Mouse (Mus musculus): ENCODE measurements around the gene Slc47a1. TPM values are rescaled to one million over a fixed set of nuclear protein-coding genes. Genes with fewer than 3 reads are reported as not detected.
A peak's percentile ranks its signal among the peaks of the same experiment; 100 is the strongest.

Gene Slc47a1
- polyA plus RNA-seq, 1 experiment from 2014 or later = 0.72 TPM

DNA sequence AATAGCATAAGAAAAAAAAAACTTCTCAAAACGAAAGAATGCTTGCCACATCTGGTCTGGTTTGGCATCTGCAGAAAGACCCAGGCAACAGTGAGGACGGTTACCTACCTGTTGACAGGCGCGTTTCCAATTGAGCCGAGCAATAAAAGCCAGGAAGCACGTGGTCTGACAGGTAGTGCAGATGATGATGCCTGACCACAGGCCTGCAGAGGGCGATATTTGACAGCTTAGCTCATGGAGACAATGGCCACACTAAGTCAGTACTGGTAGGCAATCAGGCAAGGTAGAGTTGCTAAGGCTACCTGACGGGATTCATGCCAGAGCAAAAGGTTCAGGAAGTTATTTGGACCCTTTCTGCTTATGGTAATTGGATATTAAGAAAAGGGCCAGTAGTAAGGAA lies 28.8 kb downstream of the Slc47a1 start:
- Histone ChIP-seq H3K4me2 (no peak overlapping the region), H3K9ac (no peak overlapping the region), H3K36me3 (no peaks in the 10 kb centered on the region), H3K27me3 (peaks cover 26% of the 10 kb centered on the region), H3K4me1 (peaks cover 5% of the 10 kb centered on the region; the same call in 1 of the 2 replicates), H3K4me3 (no peak overlapping the region), H3K27ac (no peak overlapping the region), H3K9me3 (no peaks in the 10 kb centered on the region)
- 7% methylated on average over 8 of the region's 8 CpGs for WGBS
- ATAC-seq (ENCODE audit: insufficient number of reproducible peaks, insufficient read depth, low FRiP score, low TSS enrichment, low read depth) = no peak

DNA sequence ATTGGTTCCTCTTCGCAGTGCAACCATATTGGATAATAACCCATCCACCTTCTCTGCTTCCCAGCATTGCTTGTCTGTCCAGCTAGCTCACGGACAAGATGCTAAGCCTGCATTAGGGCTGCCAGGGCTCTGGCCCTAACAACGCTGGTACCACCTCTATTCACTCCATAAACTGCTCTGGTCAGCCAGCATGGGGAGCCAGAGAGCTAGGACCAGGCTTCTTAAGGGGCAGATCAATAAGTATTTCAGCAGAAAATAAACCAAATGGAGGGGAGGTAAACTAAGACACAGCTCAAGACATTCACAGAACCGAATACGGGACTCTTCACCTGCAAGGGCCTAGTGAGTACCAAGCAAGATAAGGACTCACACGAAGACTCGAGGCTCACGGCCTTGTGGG lies 32.0 kb downstream of the Slc47a1 start:
- no peaks in the 10 kb centered on the region for H3K9me3 ChIP-seq
- H3K9ac ChIP-seq = no peak overlapping the region
- WGBS = 63% methylated on average over 8 of the region's 8 CpGs
- no peak overlapping the region for H3K4me3 ChIP-seq
- no peak overlapping the region for H3K4me2 ChIP-seq
- no peaks in the 10 kb centered on the region for H3K36me3 ChIP-seq
- no peak overlapping the region for H3K27ac ChIP-seq
- H3K27me3 ChIP-seq = peaks cover 58% of the 10 kb centered on the region
- ATAC-seq (ENCODE audit: insufficient number of reproducible peaks, insufficient read depth, low FRiP score, low TSS enrichment, low read depth) = no peak
- peaks cover 12% of the 10 kb centered on the region for H3K4me1 ChIP-seq

DNA sequence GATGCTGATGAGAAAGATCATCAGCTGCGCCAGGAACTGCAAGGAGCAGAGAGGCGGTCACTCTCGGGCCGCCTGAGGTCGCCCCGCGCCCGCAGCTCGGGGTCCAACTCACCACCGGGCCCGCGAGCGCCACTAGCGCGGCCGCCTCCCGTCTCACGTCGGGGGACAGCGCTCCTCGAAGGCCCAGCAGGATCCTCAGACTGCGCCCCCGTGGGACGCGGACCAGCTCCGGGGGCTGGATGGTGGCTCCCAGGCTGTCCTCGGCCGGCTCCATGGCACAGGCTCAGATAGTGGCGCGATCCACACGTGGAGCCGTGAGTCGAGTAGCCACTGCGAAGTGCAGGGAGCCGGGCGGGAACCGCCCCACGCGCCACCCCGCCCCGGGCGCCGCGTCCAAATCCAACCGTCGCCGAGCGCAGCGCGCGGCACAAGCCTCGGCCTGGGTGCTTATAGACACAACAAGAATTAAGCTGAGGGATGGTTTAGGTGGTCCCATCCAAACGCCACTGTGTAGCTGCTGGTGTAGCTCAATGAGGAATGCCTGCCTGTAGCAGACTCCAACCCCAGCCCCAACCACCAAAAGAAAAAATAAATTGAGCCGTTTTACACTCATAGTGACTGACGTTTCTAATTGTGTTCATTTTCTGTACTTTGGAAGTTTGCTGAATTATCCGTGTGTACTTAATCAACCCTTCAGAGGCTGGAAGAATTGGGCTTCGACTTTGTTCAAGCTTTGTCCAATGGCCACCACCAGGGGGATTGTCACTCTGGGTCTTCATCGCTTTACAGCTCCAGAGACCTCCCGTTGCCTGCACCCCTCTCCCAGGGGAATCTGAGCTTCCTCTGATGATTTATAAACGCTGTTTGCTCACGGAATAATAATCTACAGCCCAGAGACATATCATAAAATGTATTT lies 35.4 kb downstream of the Slc47a1 start, which contains the start of gene Slc47a2:
TSS of gene Slc47a2 (minus strand) at position 356 of the 916 bp plus-strand sequence.
- WGBS = 3% methylated on average over 61 of the region's 61 CpGs
- H3K9me3 ChIP-seq = no peaks in the 10 kb centered on the region
- peaks cover 12% of the 10 kb centered on the region for H3K4me1 ChIP-seq
- H3K4me3 ChIP-seq = peak within 1 kb of the TSS; percentile 45
- peak within 1 kb of the TSS; percentile 80 for H3K4me2 ChIP-seq
- H3K36me3 ChIP-seq = no peaks in the 10 kb centered on the region
- H3K9ac ChIP-seq = peak within 1 kb of the TSS; percentile 59; the same call in 1 of the 2 replicates
- H3K27me3 ChIP-seq = peaks cover 69% of the 10 kb centered on the region
- no peak for ATAC-seq (ENCODE audit: insufficient number of reproducible peaks, insufficient read depth, low FRiP score, low TSS enrichment, low read depth)
- H3K27ac ChIP-seq = no peak within 1 kb of the TSS

DNA sequence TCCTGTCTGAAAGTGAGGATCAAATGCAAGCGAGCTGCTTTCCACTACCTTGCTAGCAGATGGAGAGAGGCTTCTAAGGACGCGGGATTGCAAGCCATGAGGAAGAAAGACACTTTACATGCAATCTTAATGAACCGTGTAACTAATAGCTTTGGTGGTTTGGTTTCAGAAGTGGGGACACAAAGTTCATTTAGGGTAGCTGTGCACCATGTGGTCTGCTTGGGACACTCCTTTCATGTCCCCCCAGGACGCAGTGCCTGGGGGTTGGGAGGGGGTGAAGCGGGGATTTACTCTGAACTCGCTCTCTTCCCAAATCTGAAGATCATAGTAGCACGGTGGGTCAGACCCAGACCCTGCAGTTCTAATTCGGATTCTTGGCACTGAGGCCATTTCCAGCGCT lies 36.2 kb downstream of the Slc47a1 start:
- Histone ChIP-seq H3K4me1 (peaks cover 12% of the 10 kb centered on the region), H3K4me2 (peak overlapping the region; percentile 80), H3K4me3 (peak overlapping the region; percentile 45), H3K27ac (no peak overlapping the region), H3K9ac (peak overlapping the region; percentile 59; the same call in 1 of the 2 replicates), H3K9me3 (no peaks in the 10 kb centered on the region), H3K36me3 (no peaks in the 10 kb centered on the region), H3K27me3 (peaks cover 62% of the 10 kb centered on the region)
- WGBS = 17% methylated on average over 10 of the region's 10 CpGs
- no peak for ATAC-seq (ENCODE audit: insufficient number of reproducible peaks, insufficient read depth, low FRiP score, low TSS enrichment, low read depth)

DNA sequence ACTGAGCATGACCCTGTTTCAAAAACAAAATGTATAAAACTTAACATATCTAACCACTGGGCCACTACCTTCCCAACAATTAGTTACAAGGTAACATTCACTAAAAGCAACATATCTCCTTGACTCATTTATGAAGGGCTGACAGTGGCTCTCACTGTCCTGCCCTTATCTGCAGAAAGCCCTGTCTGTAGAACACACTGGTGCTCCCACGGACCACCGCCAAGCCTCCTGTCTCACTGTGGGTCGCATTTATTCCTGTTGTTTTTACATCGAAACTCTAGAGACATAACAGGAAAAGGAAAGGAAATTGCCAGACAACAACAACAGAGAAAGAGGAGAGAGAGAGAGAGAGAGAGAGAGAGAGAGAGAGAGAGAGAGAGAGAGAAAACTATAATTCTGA lies 36.9 kb downstream of the Slc47a1 start:
- 76% methylated on average over 4 of the region's 4 CpGs for WGBS
- no peak overlapping the region for H3K9ac ChIP-seq
- no peak overlapping the region for H3K4me2 ChIP-seq
- H3K36me3 ChIP-seq = no peaks in the 10 kb centered on the region
- peaks cover 12% of the 10 kb centered on the region for H3K4me1 ChIP-seq
- no peak for ATAC-seq (ENCODE audit: insufficient number of reproducible peaks, insufficient read depth, low FRiP score, low TSS enrichment, low read depth)
- H3K4me3 ChIP-seq = no peak overlapping the region
- H3K27me3 ChIP-seq = peaks cover 62% of the 10 kb centered on the region
- no peaks in the 10 kb centered on the region for H3K9me3 ChIP-seq
- no peak overlapping the region for H3K27ac ChIP-seq

DNA sequence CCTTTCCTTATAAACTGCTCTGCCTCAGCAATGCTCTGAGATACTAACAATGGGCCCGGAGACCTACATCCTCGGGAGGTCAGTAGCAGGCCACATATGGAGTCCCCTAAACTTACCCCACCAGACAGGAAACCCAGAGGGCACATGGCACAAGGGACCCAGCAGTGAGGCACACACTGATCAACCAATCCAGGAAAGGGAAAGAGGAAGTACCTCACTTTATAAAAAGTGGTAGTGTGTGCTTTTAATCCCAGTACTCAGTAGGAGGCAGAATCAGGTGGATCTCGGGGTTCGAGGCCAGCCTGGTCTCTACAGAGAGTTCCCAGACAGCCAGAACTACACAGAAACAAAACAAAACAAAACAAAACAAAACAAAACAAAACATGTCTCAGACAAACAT lies 37.8 kb downstream of the Slc47a1 start:
- Histone ChIP-seq H3K27me3 (peaks cover 54% of the 10 kb centered on the region), H3K9ac (no peak overlapping the region)

DNA sequence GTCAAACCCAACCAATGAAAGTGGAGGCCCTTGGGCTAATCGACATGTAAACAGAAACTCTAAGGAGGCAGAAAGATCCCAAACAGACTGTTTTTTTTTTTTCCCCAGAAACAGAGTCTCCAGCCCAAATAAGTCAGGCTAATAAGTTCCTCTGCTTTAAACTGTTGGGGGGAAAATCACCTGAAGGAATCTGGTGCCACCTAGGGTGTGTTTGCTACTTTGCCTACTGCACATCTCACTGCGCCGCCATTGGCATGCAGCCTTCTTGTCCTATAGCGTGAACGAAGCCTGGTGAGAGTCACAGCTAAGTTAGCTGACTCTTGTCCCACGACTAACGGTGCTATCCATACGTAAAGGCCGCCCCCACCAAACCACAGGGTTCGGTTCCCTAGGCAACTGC lies 40.6 kb downstream of the Slc47a1 start:
- WGBS = 78% methylated on average over 10 of the region's 10 CpGs
- Histone ChIP-seq H3K27me3 (peaks cover 29% of the 10 kb centered on the region), H3K4me1 (peaks cover 10% of the 10 kb centered on the region), H3K9ac (no peak overlapping the region), H3K9me3 (no peaks in the 10 kb centered on the region), H3K27ac (no peak overlapping the region), H3K36me3 (no peaks in the 10 kb centered on the region), H3K4me2 (no peak overlapping the region), H3K4me3 (no peak overlapping the region)
- no peak for ATAC-seq (ENCODE audit: insufficient number of reproducible peaks, insufficient read depth, low FRiP score, low TSS enrichment, low read depth)

More for the DNA sequence above, 37.8 kb downstream of the Slc47a1 start:
- H3K36me3 ChIP-seq = no peaks in the 10 kb centered on the region
- ATAC-seq (ENCODE audit: insufficient number of reproducible peaks, insufficient read depth, low FRiP score, low TSS enrichment, low read depth) = no peak
- H3K4me1 ChIP-seq = peaks cover 12% of the 10 kb centered on the region
- H3K4me2 ChIP-seq = no peak overlapping the region
- H3K4me3 ChIP-seq = no peak overlapping the region
- 71% methylated on average over 4 of the region's 4 CpGs for WGBS
- H3K27ac ChIP-seq = no peak overlapping the region
- no peaks in the 10 kb centered on the region for H3K9me3 ChIP-seq

DNA sequence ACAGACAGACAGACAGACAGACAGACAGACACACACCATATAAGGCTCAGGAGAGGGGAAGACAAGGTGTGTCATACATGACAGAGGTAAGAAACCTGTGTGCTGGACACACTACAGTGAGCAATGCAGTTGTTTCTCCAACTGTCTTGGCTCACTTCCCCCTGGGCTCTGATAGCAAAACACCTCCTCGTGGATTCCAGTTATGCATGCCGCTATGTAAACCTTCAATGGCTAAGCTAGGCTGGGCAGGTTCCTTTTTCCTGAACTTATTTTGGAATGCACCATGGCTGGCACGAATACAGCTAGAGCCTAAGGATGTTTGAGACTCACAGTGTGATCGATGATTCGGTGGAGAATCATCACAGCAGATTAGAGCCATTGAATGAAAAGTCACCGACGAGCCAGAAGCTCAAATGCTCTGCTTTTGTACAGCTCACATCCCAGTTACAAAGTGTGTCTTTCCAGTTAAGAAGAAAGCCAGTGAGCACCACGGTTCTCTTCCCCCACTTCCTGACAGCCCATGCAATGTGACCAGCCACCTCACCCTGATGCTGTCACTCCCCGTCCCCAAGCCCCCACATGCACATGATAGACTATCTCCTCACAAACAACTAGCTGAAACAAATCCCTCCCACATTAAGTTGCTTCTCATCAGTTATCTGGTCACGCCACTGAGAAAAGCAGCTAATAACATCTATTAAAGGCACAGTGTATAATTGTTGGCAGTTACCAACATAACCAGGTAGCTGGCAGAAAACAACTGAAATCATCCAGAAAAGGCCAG lies 57.0 kb downstream of the Slc47a1 start:
- no peak for ATAC-seq (ENCODE audit: insufficient number of reproducible peaks, insufficient read depth, low FRiP score, low TSS enrichment, low read depth)
- H3K36me3 ChIP-seq = no peaks in the 10 kb centered on the region
- no peak overlapping the region for H3K27ac ChIP-seq
- peaks cover 5% of the 10 kb centered on the region for H3K4me1 ChIP-seq
- no peaks in the 10 kb centered on the region for H3K9me3 ChIP-seq
- WGBS = 67% methylated on average over 10 of the region's 10 CpGs
- no peak overlapping the region for H3K4me3 ChIP-seq
- H3K9ac ChIP-seq = no peak overlapping the region
- H3K4me2 ChIP-seq = no peak overlapping the region
- no peaks in the 10 kb centered on the region for H3K27me3 ChIP-seq

DNA sequence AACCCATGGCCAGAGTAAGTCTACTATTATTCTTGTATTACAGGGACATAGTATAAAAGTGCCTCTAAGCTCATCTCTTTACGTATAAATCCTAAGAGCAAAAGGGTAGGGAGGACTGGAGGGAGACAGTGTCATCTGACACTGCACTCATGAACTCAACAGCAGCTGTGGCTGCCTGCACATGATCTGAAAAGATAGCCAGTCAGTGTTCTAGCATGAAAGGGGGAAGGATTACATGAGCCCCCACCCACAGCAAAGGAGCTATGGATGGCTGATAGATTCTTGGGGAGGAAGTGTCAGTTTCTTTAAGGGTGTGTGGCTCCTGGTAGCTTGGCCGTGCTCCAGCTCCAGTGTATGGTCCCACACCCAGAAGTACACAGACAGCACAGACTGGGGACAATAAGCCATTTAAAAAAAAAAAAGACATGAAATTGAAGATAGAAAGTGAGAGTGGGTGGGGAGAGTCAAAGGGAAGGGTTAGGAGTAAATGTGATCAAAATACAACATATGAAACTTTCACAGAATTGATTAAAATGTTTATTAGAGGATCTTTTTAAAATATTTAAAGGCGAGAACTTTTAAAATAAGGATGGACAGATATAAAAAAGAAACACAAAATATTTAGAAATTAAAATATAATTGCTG lies 58.1 kb downstream of the Slc47a1 start:
- Histone ChIP-seq H3K36me3 (no peaks in the 10 kb centered on the region), H3K9ac (no peak overlapping the region), H3K27ac (no peak overlapping the region), H3K4me3 (no peak overlapping the region), H3K4me1 (peaks cover 5% of the 10 kb centered on the region), H3K27me3 (no peaks in the 10 kb centered on the region), H3K4me2 (no peak overlapping the region), H3K9me3 (no peaks in the 10 kb centered on the region)
- ATAC-seq (ENCODE audit: insufficient number of reproducible peaks, insufficient read depth, low FRiP score, low TSS enrichment, low read depth) = no peak
- 51% methylated on average over 3 of the region's 3 CpGs for WGBS

DNA sequence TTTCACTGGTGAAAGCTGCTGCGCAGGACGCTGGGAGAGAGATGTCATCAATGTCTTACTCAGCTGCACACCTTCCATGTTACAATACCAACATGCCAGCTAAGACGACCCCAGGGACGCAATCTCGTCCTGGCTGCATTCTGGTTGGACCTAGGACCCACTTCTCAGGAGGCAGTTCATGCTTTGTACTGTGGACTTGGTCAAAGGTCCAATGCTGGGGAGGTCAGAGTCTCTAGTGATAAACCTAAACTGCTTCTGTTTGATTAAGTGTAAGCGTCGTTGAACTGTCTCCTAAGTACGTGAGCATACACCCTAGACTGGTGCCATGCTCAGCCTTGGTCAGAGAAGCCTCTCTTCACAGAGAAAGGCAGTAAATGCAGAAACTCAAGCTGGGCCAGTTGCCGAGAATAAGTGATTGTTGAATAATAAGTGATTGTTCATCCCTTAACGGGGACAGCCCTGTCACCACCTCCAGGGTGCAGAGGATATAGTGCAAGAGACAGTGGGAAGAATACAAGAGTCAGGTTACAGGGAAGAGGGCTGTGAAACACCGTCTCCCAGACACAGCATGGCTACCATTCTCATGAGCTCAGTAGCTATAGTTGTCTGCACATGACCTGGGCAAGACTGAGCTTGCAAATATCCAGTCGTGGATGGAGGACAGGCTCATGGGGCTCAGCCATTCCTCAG lies 58.8 kb downstream of the Slc47a1 start:
- Histone ChIP-seq H3K9ac (no peak overlapping the region), H3K27me3 (no peaks in the 10 kb centered on the region), H3K27ac (no peak overlapping the region), H3K4me3 (no peak overlapping the region), H3K4me1 (peaks cover 5% of the 10 kb centered on the region), H3K9me3 (no peaks in the 10 kb centered on the region), H3K4me2 (no peak overlapping the region), H3K36me3 (no peaks in the 10 kb centered on the region)
- no peak for ATAC-seq (ENCODE audit: insufficient number of reproducible peaks, insufficient read depth, low FRiP score, low TSS enrichment, low read depth)
- WGBS = 58% methylated on average over 12 of the region's 12 CpGs

DNA sequence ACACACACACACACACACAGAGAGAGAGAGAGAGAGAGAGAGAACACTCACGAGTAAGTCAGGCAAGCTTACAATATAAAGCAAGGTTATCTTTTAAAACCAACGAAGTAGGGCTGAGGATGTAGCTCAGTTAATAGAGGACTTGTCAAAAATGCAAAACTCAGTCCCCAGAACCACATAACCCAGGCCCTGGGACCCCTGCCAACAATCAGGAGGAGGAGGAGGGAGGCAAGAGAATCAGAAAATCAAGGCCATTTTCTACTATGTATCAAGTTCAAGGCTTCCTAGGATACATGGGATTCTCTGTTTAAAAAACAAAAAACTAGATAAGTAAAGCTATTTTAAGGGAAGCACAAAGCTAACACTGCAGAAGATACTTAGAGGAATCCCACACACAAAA lies 61.3 kb downstream of the Slc47a1 start:
- Histone ChIP-seq H3K27ac (no peak overlapping the region), H3K4me3 (no peak overlapping the region), H3K4me2 (no peak overlapping the region), H3K36me3 (no peaks in the 10 kb centered on the region), H3K4me1 (peaks cover 5% of the 10 kb centered on the region), H3K9me3 (no peaks in the 10 kb centered on the region), H3K9ac (no peak overlapping the region), H3K27me3 (no peaks in the 10 kb centered on the region)
- WGBS = 54% methylated on average over 2 of the region's 2 CpGs
- no peak for ATAC-seq (ENCODE audit: insufficient number of reproducible peaks, insufficient read depth, low FRiP score, low TSS enrichment, low read depth)
